Mouse (Mus musculus): ENCODE measurements around the gene Tm4sf5. TPM values are rescaled to one million over a fixed set of nuclear protein-coding genes. Genes with fewer than 3 reads are reported as not detected.

Gene Tm4sf5
- polyA plus RNA-seq, 1 experiment: 0.44 TPM

DNA sequence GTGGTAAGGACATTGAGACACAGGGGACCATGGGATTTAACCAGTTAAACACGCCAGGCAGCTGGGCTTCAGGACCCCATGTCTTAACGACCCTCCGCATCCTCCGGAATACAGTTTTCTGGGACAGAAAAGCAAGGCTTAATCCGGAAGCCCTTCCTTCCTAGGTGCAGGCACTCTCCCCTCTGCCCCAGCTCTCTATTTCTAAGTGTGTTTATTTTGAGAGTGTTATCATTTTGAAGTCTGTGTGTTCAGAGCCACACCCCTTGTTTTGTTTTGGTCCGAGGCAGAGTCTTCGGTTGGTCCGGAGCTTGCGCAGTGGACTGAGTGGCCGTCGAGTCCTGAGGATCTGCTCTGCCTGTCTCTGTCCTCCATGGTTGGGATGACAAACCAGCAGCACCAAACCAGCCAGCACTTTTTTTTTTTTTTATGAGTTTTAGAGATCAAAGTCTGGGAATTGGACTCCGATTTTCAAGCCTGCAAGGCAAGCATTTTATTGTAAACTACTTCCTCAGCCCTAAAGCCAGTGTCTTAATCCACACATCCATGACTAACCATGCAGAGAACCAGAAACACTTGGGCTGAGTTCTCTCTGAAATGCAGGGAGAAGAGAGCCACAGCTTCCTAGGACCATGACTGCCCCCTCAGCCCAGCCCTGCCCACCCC, 30.0 kb upstream of the Tm4sf5 start:
- no peak overlapping the region for H3K4me3 ChIP-seq (ENCODE audit: insufficient read depth, low read length)
- TF ChIP-seq POLR2A (IDR thresholded peaks at IDR 0.05; ENCODE audit: extremely low read depth, insufficient read depth, low read length) (no peak), CTCF (IDR thresholded peaks at IDR 0.05; ENCODE audit: extremely low read depth, insufficient read depth, low read length) (no peak)
- H3K27ac ChIP-seq (ENCODE audit: insufficient read depth, low read length): no peak overlapping the region
- no peaks in the 10 kb centered on the region for H3K4me1 ChIP-seq (ENCODE audit: control insufficient read depth, insufficient read depth, low read length)

DNA sequence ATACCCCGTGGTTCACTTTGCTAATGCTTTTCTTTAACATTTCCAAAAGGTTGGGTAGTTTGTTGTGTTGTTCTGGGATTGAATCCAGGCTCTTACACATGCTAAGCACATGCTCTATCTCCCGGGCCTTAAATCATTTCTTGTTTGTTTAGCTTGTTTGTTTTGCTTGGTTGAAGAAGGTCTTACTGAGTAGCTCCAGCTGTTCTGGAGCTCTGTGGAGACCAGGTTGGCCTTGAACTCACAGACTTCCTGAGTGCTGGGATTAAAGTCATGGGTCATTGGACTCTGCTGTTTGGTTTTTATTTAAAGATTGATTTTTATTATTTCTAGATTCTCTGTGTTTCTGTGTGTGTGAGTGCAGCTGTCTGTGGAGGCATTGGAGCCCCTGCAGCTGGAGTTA, 19.5 kb upstream of the Tm4sf5 start:
- Histone ChIP-seq H3K27ac (ENCODE audit: insufficient read depth, low read length) (no peak overlapping the region), H3K4me1 (ENCODE audit: control insufficient read depth, insufficient read depth, low read length) (no peaks in the 10 kb centered on the region), H3K4me3 (ENCODE audit: insufficient read depth, low read length) (no peak overlapping the region)
- TF ChIP-seq CTCF (IDR thresholded peaks at IDR 0.05; ENCODE audit: extremely low read depth, insufficient read depth, low read length) (no peak), POLR2A (IDR thresholded peaks at IDR 0.05; ENCODE audit: extremely low read depth, insufficient read depth, low read length) (no peak)

DNA sequence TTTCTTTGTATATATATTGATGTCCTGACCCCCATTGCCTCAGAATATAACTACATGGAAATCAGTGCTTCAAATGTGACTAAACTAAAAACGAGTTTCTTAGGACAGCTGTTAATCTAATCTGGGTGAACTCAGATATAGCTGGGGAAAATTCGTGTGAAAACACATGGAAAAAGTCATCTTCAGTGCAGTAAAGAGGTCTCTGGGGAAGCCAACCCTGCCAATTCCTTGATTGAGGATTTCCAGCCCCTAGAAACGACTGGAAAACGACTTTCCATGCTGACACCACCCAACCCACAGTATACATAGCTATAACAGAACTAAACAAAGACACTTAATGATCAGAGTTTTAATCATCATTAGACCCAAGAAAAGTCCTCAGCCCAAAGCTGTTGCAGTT, 17.2 kb upstream of the Tm4sf5 start:
- no peak overlapping the region for H3K27ac ChIP-seq (ENCODE audit: insufficient read depth, low read length)
- H3K4me1 ChIP-seq (ENCODE audit: control insufficient read depth, insufficient read depth, low read length): no peaks in the 10 kb centered on the region
- H3K4me3 ChIP-seq (ENCODE audit: insufficient read depth, low read length): no peak overlapping the region
- no peak for TF ChIP-seq CTCF (IDR thresholded peaks at IDR 0.05; ENCODE audit: extremely low read depth, insufficient read depth, low read length)

- no peaks in the 10 kb centered on the region for H3K4me1 ChIP-seq (ENCODE audit: control insufficient read depth, insufficient read depth, low read length)
- peak overlapping the region; percentile 37; the same call in 1 of the 2 replicates for H3K27ac ChIP-seq (ENCODE audit: insufficient read depth, low read length)
- no peak overlapping the region for H3K4me3 ChIP-seq (ENCODE audit: insufficient read depth, low read length)
- TF ChIP-seq POLR2A (IDR thresholded peaks at IDR 0.05; ENCODE audit: extremely low read depth, insufficient read depth, low read length) (no peak), CTCF (IDR thresholded peaks at IDR 0.05; ENCODE audit: extremely low read depth, insufficient read depth, low read length) (no peak)
Observed at GRCm38 (mm10) chr11:70489138-70489537, 15.9 kb upstream of the Tm4sf5 start.

GRCm38 (mm10) chr11:70489684-70490083, 15.4 kb upstream of the Tm4sf5 start:
- no peak overlapping the region for H3K4me3 ChIP-seq (ENCODE audit: insufficient read depth, low read length)
- TF ChIP-seq CTCF (IDR thresholded peaks at IDR 0.05; ENCODE audit: extremely low read depth, insufficient read depth, low read length) (no peak), POLR2A (IDR thresholded peaks at IDR 0.05; ENCODE audit: extremely low read depth, insufficient read depth, low read length) (no peak)
- no peaks in the 10 kb centered on the region for H3K4me1 ChIP-seq (ENCODE audit: control insufficient read depth, insufficient read depth, low read length)
- H3K27ac ChIP-seq (ENCODE audit: insufficient read depth, low read length): peak overlapping the region; percentile 21; the same call in 1 of the 2 replicates

DNA sequence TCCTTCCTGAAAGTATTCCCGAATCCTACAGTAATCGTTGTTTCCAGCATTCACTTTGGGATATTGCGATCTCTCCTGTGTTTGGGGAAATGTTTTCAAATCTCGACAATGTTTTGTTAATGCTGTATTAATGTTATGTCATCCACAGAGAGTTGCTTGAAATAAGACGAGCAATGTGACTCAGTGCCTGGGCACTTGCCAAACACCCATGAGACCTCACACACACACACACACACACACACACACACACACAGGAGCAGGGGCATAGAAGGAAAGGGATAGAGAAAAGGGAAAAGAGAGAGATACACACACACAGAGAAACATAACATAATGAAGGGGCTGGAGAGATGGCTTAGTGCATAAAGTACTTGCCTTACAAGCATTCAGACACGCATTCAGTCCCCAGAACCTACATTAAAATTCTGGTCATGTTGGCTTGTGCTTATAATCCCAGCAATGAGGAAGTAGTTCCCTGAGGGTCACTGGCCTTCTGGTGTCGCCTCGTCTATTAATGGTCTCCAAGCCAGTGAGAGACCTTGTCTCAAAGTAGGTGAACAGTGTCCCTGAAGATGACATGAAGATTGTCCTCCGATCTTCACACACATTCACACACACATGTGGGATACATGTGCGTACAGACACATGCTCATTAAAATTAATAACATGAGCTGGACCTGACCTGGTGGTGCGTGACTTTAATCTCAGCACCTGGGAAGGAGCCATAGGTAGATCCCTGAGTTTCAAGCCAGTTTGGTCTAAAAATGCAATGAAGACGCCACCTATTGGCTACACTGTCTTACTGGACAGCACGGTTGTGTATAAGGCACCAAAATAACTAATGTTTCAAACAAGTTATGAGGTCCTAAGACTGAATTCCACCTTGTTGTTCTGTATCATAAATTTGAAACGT, 5.2 kb upstream of the Tm4sf5 start:
- TF ChIP-seq CTCF (IDR thresholded peaks at IDR 0.05; ENCODE audit: extremely low read depth, insufficient read depth, low read length) (no peak), POLR2A (IDR thresholded peaks at IDR 0.05; ENCODE audit: extremely low read depth, insufficient read depth, low read length) (no peak)

GRCm38 (mm10) chr11:70500476-70500812, 4.6 kb upstream of the Tm4sf5 start:
- no peak overlapping the region for H3K27ac ChIP-seq (ENCODE audit: insufficient read depth, low read length)
- no peaks in the 10 kb centered on the region for H3K4me1 ChIP-seq (ENCODE audit: control insufficient read depth, insufficient read depth, low read length)
- TF ChIP-seq CTCF (IDR thresholded peaks at IDR 0.05; ENCODE audit: extremely low read depth, insufficient read depth, low read length) (no peak), POLR2A (IDR thresholded peaks at IDR 0.05; ENCODE audit: extremely low read depth, insufficient read depth, low read length) (no peak)
- H3K4me3 ChIP-seq (ENCODE audit: insufficient read depth, low read length): no peak overlapping the region

More for the DNA sequence above, 5.2 kb upstream of the Tm4sf5 start:
- no peak overlapping the region for H3K27ac ChIP-seq (ENCODE audit: insufficient read depth, low read length)
- H3K4me1 ChIP-seq (ENCODE audit: control insufficient read depth, insufficient read depth, low read length): no peaks in the 10 kb centered on the region
- no peak overlapping the region for H3K4me3 ChIP-seq (ENCODE audit: insufficient read depth, low read length)

GRCm38 (mm10) chr11:70502018-70502417, 3.0 kb upstream of the Tm4sf5 start:
- TF ChIP-seq POLR2A (IDR thresholded peaks at IDR 0.05; ENCODE audit: extremely low read depth, insufficient read depth, low read length) (no peak), CTCF (IDR thresholded peaks at IDR 0.05; ENCODE audit: extremely low read depth, insufficient read depth, low read length) (no peak)
- no peak overlapping the region for H3K27ac ChIP-seq (ENCODE audit: insufficient read depth, low read length)
- H3K4me1 ChIP-seq (ENCODE audit: control insufficient read depth, insufficient read depth, low read length): no peaks in the 10 kb centered on the region
- no peak overlapping the region for H3K4me3 ChIP-seq (ENCODE audit: insufficient read depth, low read length)

- TF ChIP-seq POLR2A (IDR thresholded peaks at IDR 0.05; ENCODE audit: extremely low read depth, insufficient read depth, low read length) (no peak), CTCF (IDR thresholded peaks at IDR 0.05; ENCODE audit: extremely low read depth, insufficient read depth, low read length) (peak; percentile 63)
- H3K27ac ChIP-seq (ENCODE audit: insufficient read depth, low read length): no peak overlapping the region
- no peaks in the 10 kb centered on the region for H3K4me1 ChIP-seq (ENCODE audit: control insufficient read depth, insufficient read depth, low read length)
- no peak overlapping the region for H3K4me3 ChIP-seq (ENCODE audit: insufficient read depth, low read length)
Observed at GRCm38 (mm10) chr11:70506385-70506784, 1.3 kb downstream of the Tm4sf5 start.

Data from cortical plate, adult 2 months (tissue).